Mouse (Mus musculus) hindbrain, embryonic 10.5 days (tissue): Measurements from ENCODE around the gene Ech1. TPM values are rescaled to one million over a fixed set of nuclear protein-coding genes. Genes with fewer than 3 reads are reported as not detected.

Experiments used
- DNase-seq: peaks from one replicate; pipeline ENCODE4 v3.0.0-alpha.2; 2017; ENCODE audit warnings: low spot score
- H3K27ac ChIP-seq: fragments of 300-500 bp; sonication (generic); 2 replicates; pipeline ENCODE4 v1.5.1; 2016; ENCODE audit warnings: mild to moderate bottlenecking, moderate library complexity
- H3K27me3 ChIP-seq: fragments of 300-500 bp; sonication (generic); 2 replicates; pipeline ENCODE4 v1.6.1; 2016; ENCODE audit warnings: mild to moderate bottlenecking; ENCODE audit not compliant: poor library complexity, insufficient read depth, severe bottlenecking
- H3K36me3 ChIP-seq: fragments of 300-500 bp; sonication (generic); 2 replicates; pipeline ENCODE4 v1.6.1; 2016; ENCODE audit warnings: mild to moderate bottlenecking, moderate library complexity
- H3K4me1 ChIP-seq: fragments of 300-500 bp; sonication (generic); replicated peaks from 2 replicates; pipeline ENCODE4 v1.6.1; 2016; ENCODE audit warnings: mild to moderate bottlenecking
- H3K4me3 ChIP-seq: fragments of 300-500 bp; sonication (generic); 2 replicates; pipeline ENCODE4 v1.5.1; 2016; ENCODE audit warnings: mild to moderate bottlenecking, moderate library complexity
- H3K9me3 ChIP-seq: fragments of 300-500 bp; sonication (generic); 2 replicates; pipeline ENCODE4 v1.6.1; 2016; ENCODE audit warnings: mild to moderate bottlenecking, moderate library complexity
- WGBS: fragments of 180-500 bp; shearing (Covaris S2); methylation state at CpG from one replicate; pipeline ENCODE4 v1.1.7; 2016; 5-methylcytosine and 5-hydroxymethylcytosine counted together
- polyA plus RNA-seq: library from polyadenylated mRNA; unstranded; fragments of >200 nt; fragmentation: Nextera tagmentation; extraction: Ambion mirVana; gene quantifications from 2 replicates; pipeline ENCODE4 v1.2.1, GENCODE M21; 2016

The Ech1 gene
- polyA plus RNA-seq, 1 experiment from 2014 or later: 93.3 TPM

DNA sequence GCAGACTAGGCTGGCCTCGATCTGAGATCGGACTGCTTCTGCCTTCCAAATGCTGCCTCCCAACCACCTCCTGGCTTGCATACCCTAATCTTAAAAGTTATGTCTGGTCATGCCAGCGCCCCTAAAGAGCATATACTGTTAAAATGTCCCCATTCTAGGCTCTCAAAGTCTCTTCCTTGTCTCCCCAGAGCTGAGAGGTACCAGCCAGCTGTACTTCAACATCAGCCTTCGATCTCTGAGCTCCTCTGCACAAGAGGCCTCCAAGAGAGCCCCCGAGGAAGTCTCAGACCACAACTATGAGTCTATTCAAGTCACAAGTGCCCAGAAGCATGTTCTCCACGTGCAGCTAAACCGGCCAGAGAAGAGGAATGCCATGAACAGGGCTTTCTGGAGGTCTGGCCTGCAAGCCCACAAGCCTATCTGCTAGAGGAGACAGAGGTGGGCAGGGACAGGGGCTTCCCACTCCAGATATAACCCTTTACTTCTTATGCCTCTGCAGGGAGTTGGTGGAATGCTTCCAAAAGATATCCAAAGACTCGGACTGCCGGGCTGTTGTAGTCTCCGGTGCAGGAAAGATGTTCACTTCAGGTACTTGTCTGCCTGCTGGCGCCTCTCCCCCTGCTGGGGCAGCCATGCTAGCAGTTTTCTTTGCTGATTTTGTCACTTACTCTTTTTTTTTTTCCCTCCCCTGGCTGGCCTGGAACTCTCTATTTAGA, 827 bp downstream of the Ech1 start:
- no peaks in the 10 kb centered on the region for H3K27me3 ChIP-seq
- peak overlapping the region; percentile 92 for H3K27ac ChIP-seq
- peak overlapping the region; percentile 60 for H3K4me3 ChIP-seq
- peak; percentile 19 for DNase-seq
- 65% methylated on average over 11 of the region's 11 CpGs for WGBS
- H3K36me3 ChIP-seq: peaks cover 39% of the 10 kb centered on the region
- H3K9me3 ChIP-seq: peaks cover 6% of the 10 kb centered on the region; the same call in 1 of the 2 replicates
- peaks cover 34% of the 10 kb centered on the region for H3K4me1 ChIP-seq

- Histone ChIP-seq H3K4me3 (no peak overlapping the region), H3K27me3 (no peaks in the 10 kb centered on the region), H3K27ac (peak overlapping the region; percentile 92; the same call in 1 of the 2 replicates), H3K4me1 (peaks cover 28% of the 10 kb centered on the region), H3K9me3 (peaks cover 6% of the 10 kb centered on the region; the same call in 1 of the 2 replicates), H3K36me3 (peaks cover 39% of the 10 kb centered on the region)
- DNase-seq: no peak
- 94% methylated on average over 7 of the region's 7 CpGs for WGBS
These were observed 1.4 kb downstream of the Ech1 start for GRCm38 (mm10) chr7:28826402-28826772.

- no peak for DNase-seq
- H3K4me3 ChIP-seq: no peak overlapping the region
- H3K9me3 ChIP-seq: peaks cover 6% of the 10 kb centered on the region; the same call in 1 of the 2 replicates
- H3K27me3 ChIP-seq: no peaks in the 10 kb centered on the region
- peaks cover 22% of the 10 kb centered on the region for H3K4me1 ChIP-seq
- no peak overlapping the region for H3K27ac ChIP-seq
- 86% methylated on average over 3 of the region's 3 CpGs for WGBS
- peaks cover 39% of the 10 kb centered on the region for H3K36me3 ChIP-seq
These were observed 2.3 kb downstream of the Ech1 start for GRCm38 (mm10) chr7:28827338-28827737.

GRCm38 (mm10) chr7:28829821-28830220, 4.8 kb downstream of the Ech1 start:
- peaks cover 10% of the 10 kb centered on the region for H3K4me1 ChIP-seq
- DNase-seq: no peak
- H3K27me3 ChIP-seq: no peaks in the 10 kb centered on the region
- no peak overlapping the region for H3K27ac ChIP-seq
- no peak overlapping the region for H3K4me3 ChIP-seq
- 93% methylated on average over 8 of the region's 8 CpGs for WGBS
- H3K36me3 ChIP-seq: peaks cover 31% of the 10 kb centered on the region
- peaks cover 6% of the 10 kb centered on the region; the same call in 1 of the 2 replicates for H3K9me3 ChIP-seq

- Histone ChIP-seq H3K4me1 (peaks cover 2% of the 10 kb centered on the region), H3K9me3 (peaks cover 6% of the 10 kb centered on the region; the same call in 1 of the 2 replicates), H3K4me3 (no peak overlapping the region), H3K27me3 (no peaks in the 10 kb centered on the region), H3K27ac (no peak overlapping the region), H3K36me3 (peaks cover 31% of the 10 kb centered on the region)
- no peak for DNase-seq
- WGBS: 93% methylated on average over 5 of the region's 5 CpGs
These were observed 6.0 kb downstream of the Ech1 start for GRCm38 (mm10) chr7:28830981-28831380.

GRCm38 (mm10) chr7:28831411-28832125, 6.6 kb downstream of the Ech1 start:
- Histone ChIP-seq H3K9me3 (peaks cover 6% of the 10 kb centered on the region; the same call in 1 of the 2 replicates), H3K4me1 (no peaks in the 10 kb centered on the region), H3K27ac (no peak overlapping the region), H3K36me3 (peaks cover 31% of the 10 kb centered on the region), H3K27me3 (no peaks in the 10 kb centered on the region), H3K4me3 (no peak overlapping the region)
- 92% methylated on average over 17 of the region's 17 CpGs for WGBS
- DNase-seq: no peak

DNA sequence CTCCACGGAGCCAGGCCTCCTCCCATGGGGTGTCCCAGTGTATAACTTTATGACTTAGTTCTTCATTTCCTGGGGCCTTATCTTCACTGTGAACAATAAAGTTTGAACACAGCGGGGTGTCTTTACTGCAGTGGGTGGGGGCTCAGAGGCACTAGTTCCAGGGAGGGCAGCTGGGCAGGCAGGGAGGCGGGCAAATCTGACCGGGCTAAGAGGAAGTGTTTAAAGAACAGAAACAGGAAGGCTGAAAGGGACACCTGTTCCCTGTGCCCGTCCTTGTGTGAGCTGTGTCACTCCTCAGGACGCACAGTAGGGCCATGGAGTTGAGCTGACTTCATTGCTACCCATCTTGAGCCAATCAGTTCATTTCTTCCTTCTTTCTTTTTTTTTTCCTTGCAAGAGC, 7.1 kb downstream of the Ech1 start:
- 82% methylated on average over 6 of the region's 6 CpGs for WGBS
- no peaks in the 10 kb centered on the region for H3K4me1 ChIP-seq
- no peaks in the 10 kb centered on the region for H3K27me3 ChIP-seq
- H3K36me3 ChIP-seq: peaks cover 31% of the 10 kb centered on the region
- no peak overlapping the region for H3K4me3 ChIP-seq
- no peak overlapping the region for H3K27ac ChIP-seq
- DNase-seq: no peak
- peaks cover 6% of the 10 kb centered on the region; the same call in 1 of the 2 replicates for H3K9me3 ChIP-seq

GRCm38 (mm10) chr7:28833723-28834347, 8.8 kb downstream of the Ech1 start, which contains the start of gene Lgals4:
TSS of gene Lgals4 (plus strand) at chr7:28833854.
- WGBS: 87% methylated on average over 6 of the region's 6 CpGs
- H3K9me3 ChIP-seq: peaks cover 6% of the 10 kb centered on the region; the same call in 1 of the 2 replicates
- no peaks in the 10 kb centered on the region for H3K27me3 ChIP-seq
- H3K27ac ChIP-seq: no peak within 1 kb of the TSS
- peaks cover 31% of the 10 kb centered on the region for H3K36me3 ChIP-seq
- H3K4me1 ChIP-seq: no peaks in the 10 kb centered on the region
- H3K4me3 ChIP-seq: no peak within 1 kb of the TSS
- DNase-seq: no peak

GRCm38 (mm10) chr7:28836936-28837335, 11.9 kb downstream of the Ech1 start:
- DNase-seq: no peak
- H3K4me1 ChIP-seq: no peaks in the 10 kb centered on the region
- no peaks in the 10 kb centered on the region for H3K9me3 ChIP-seq
- peaks cover 3% of the 10 kb centered on the region for H3K36me3 ChIP-seq
- H3K27ac ChIP-seq: no peak overlapping the region
- H3K27me3 ChIP-seq: no peaks in the 10 kb centered on the region
- H3K4me3 ChIP-seq: no peak overlapping the region
- 81% methylated on average over 5 of the region's 5 CpGs for WGBS

- 87% methylated on average over 9 of the region's 9 CpGs for WGBS
- DNase-seq: no peak
- no peak overlapping the region for H3K4me3 ChIP-seq
- H3K27me3 ChIP-seq: no peaks in the 10 kb centered on the region
- no peaks in the 10 kb centered on the region for H3K36me3 ChIP-seq
- no peak overlapping the region for H3K27ac ChIP-seq
- no peaks in the 10 kb centered on the region for H3K4me1 ChIP-seq
- H3K9me3 ChIP-seq: no peaks in the 10 kb centered on the region
These were observed 13.3 kb downstream of the Ech1 start for GRCm38 (mm10) chr7:28838331-28838730.

DNA sequence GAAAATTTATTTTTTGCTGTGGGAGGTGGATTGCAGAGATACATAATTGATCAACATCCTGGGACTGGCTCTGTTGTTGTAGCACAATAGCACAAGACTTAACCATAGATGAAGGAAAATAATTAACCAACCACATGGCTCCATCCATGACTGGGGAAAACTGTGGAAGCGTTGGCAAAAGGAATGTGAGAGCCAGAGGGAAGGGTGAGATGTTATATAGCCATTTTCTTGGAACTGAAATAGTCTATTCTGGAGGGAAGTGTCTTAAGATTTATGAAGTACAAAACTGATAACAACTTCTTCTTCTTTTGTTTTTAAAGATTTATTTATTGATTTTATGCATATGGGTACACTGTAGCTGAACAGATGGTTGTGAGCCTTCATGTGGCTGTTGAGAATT, 22.3 kb downstream of the Ech1 start:
- WGBS: 85% methylated on average over 1 of the region's 1 CpGs
- Histone ChIP-seq H3K36me3 (no peaks in the 10 kb centered on the region), H3K27ac (no peak overlapping the region)

DNA sequence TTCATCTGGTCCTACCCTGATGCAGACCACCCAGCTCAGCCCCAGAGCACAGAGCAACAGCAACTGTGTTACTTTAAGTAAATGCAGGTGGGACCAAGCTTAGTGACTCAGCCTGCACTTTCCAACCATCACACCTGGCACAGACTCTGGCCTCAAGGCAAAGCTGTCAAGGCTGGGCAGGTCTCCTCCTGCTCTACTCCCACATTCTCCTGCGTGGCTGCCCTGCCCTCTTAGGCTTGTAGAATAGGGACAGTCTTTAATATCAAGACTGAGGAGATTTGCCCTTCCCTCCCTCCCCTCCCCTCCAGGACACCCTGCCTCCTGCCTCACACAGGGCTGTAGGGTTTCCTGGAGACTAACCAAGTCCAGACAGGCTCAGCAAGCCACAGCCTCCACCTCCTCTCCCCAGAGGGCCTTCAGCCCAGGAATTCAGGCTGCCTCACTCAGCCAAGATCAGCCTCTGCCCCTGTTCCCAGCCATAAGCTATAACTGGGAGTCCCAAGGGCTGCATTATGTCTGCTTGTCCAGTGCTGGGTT, 24.8 kb downstream of the Ech1 start:
- H3K27ac ChIP-seq: 0 out of 2 replicates have a peak overlapping the region, but pooled peaks have one; percentile 6
- H3K4me1 ChIP-seq: peaks cover 7% of the 10 kb centered on the region; the same call in 1 of the 2 replicates
- no peaks in the 10 kb centered on the region for H3K27me3 ChIP-seq
- H3K36me3 ChIP-seq: no peaks in the 10 kb centered on the region
- peaks cover 6% of the 10 kb centered on the region; the same call in 1 of the 2 replicates for H3K9me3 ChIP-seq
- H3K4me3 ChIP-seq: no peak overlapping the region
- DNase-seq: no peak
- 50% methylated on average over 1 of the region's 1 CpGs for WGBS

More for the DNA sequence above, 22.3 kb downstream of the Ech1 start:
- peaks cover 7% of the 10 kb centered on the region; the same call in 1 of the 2 replicates for H3K4me1 ChIP-seq
- H3K27me3 ChIP-seq: no peaks in the 10 kb centered on the region
- no peak for DNase-seq
- H3K9me3 ChIP-seq: peaks cover 7% of the 10 kb centered on the region; the same call in 1 of the 2 replicates
- no peak overlapping the region for H3K4me3 ChIP-seq
